Mouse (Mus musculus) lung, postnatal 4 days (tissue): ENCODE measurements around the gene Exoc2.

ENCODE experiments used
- DNase-seq, 2 experiments: peaks; one replicate each; pipeline ENCODE4 v3.0.0; 2021

The Exoc2 gene

DNA sequence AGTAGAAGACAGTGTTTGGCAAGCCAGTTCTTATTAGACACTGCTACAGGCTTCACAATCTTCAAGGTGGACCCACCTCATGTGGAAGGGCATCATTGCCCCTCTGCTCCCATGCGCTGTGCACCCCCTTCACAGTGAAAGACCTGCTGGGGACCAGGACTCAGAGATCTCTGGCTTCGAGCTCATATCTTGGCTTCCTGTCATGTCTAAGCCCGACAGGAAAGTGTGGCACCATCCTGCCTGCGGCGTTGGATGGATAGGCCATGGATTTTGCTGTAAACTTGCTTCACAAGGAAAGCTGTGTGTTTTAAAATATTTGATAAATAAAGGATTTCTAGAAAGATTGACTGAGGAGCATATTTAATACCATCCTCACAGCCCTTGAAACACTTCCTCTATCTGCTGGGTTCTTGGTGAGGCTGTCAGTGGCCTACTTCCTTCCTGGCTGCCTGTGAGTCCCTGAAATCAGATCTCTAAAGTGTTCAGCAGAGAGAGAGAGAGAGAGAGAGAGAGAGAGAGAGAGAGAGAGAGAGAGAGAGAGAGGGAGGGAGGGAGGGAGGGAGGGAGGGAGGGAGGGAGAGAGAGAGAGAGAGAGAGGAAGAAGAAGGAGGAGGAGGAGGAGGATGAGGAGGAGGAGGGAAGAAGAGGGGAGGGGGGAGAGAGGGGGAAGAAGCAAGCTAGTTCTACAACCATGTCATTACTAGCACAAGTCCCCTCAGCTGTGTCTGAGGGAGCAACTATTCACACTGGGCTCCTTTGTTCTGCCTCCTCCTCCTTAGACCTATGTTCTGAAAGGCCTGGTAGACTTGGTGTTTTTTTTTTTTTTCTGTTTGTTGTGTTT lies 207.0 kb downstream of the Exoc2 start:
- no peak for DNase-seq

DNA sequence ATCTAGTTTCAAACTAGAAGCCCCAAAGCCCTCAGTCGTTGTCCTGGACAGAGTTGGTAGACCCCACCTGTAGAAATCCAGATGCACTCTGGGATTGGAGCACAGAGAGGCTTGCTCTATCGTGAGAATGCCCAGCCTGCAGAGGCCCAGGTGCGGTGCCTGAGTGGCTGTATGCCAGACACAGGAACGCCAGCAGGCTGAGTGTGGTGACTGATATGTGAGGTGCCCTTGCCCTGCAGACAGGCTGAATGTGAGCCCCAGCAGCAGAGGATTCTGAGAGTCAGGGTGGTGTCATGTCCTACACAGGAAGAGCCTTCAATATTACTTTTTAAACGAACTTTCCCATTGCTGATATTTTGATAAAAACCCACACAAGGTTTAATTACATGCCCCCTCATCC lies 208.0 kb downstream of the Exoc2 start:
- no peak for DNase-seq

DNA sequence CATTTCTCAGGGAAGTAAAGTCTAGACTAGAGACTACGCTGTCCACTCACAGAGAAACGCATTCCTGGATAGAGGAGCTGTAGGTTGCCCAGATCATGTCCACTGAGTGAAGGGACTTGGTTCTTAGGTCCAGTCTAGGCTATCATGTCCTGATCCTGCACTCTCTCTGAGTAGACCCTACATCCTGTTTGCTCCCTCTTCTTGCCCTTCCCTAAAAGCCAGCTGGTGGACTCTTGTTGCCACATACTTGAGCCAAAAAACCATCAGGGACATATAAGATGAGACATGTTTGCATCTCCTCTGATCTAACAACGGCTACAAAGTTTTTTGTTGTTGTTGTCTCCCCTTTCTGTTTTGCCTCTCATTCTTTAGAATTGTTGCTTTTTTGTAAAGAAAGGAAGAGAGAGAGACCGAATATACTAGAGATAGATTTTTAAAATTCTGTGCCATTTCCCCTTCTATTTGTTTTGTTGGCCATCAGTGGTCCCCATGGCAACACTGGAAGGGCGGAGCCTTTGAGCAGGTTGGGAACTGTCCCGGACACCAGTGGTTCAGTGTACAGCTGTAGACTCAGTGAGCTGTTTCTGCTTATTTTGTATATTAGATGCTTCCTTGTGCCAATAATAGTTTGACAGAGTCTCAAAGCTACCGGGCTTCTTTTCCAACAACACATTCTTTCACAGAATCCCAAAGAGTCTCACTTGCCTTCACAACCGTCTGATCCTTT lies 209.7 kb downstream of the Exoc2 start:
- peak; percentile 64 to 81 for DNase-seq
